Mouse (Mus musculus): ENCODE data around the gene Rnf24. TPM values are rescaled to one million over a fixed set of nuclear protein-coding genes. Genes with fewer than 3 reads are reported as not detected.
"Not testable (repeated sequence)": the region's sequence is repeated elsewhere in the genome, so short reads cannot be mapped to it uniquely, and the experiment has no call there.

Gene Rnf24
- polyA plus RNA-seq, 1 experiment from 2014 or later: 4.0 TPM

DNA sequence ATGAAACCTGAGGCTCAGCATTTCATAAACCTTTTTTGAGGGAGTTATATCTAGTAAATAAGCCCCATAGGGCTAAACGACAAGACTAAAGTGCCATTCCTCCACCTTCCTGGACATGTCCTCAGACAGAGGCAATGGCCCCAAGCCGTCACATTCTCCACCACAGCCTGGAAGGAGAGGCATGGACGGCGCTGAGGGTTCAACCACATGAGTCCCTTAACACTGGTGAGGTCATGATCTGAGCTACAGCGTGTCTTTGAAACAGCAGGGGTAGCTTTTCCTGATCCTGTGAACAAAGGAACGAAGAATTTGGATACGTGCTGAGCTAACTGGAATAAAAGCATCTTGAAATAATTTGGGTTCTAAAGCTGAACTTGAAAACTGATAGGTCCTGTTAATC, 54.0 kb downstream of the Rnf24 start:
- not testable (repeated sequence) for H3K9ac ChIP-seq; H3K4me1 ChIP-seq; H3K9me3 ChIP-seq (replicated peaks); H3K27ac ChIP-seq; H3K4me2 ChIP-seq; H3K27me3 ChIP-seq; H3K4me3 ChIP-seq (replicated peaks); ATAC-seq (replicated peaks; ENCODE audit: low FRiP score)
- H3K36me3 ChIP-seq: peaks cover 63% of the 10 kb centered on the region
- 82% methylated on average over 7 of the region's 7 CpGs for WGBS

- 88% methylated on average over 2 of the region's 2 CpGs for WGBS
- no peaks in the 10 kb centered on the region for H3K27me3 ChIP-seq
- no peaks in the 10 kb centered on the region for H3K4me1 ChIP-seq
- no peak for ATAC-seq (replicated peaks; ENCODE audit: low FRiP score)
- H3K4me3 ChIP-seq (replicated peaks): no peak overlapping the region
- no peak overlapping the region for H3K4me2 ChIP-seq
- no peak overlapping the region for H3K9ac ChIP-seq
- H3K27ac ChIP-seq: no peak overlapping the region
- no peaks in the 10 kb centered on the region for H3K9me3 ChIP-seq (replicated peaks)
- peaks cover 73% of the 10 kb centered on the region for H3K36me3 ChIP-seq
Observed at GRCm38 (mm10) chr2:131296746-131297261, 55.9 kb downstream of the Rnf24 start.

DNA sequence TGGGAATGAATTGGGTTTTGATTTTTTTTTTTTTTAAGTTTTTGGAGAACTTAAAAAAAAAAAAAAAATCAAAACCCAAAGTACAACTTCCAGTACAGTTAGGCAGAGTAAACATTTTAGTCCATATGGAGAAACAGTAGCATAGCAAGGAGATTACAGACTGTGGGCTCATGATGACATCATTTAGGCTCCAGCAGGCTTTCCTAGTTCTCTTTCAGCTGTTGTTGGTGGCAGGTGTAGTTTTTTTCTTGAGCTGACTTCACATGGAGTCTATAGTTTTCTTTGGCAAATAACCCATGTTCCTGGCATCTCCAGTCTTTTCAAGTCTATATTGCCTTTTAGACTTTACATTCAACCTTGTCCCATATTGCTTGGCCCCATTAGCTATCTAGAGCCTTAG, 62.0 kb downstream of the Rnf24 start:
- Histone ChIP-seq H3K36me3 (peaks cover 78% of the 10 kb centered on the region), H3K27ac (no peak overlapping the region), H3K4me2 (no peak overlapping the region), H3K4me3 (replicated peaks) (no peak overlapping the region), H3K4me1 (no peaks in the 10 kb centered on the region), H3K9ac (no peak overlapping the region), H3K27me3 (no peaks in the 10 kb centered on the region), H3K9me3 (replicated peaks) (no peaks in the 10 kb centered on the region)
- ATAC-seq (replicated peaks; ENCODE audit: low FRiP score): no peak

DNA sequence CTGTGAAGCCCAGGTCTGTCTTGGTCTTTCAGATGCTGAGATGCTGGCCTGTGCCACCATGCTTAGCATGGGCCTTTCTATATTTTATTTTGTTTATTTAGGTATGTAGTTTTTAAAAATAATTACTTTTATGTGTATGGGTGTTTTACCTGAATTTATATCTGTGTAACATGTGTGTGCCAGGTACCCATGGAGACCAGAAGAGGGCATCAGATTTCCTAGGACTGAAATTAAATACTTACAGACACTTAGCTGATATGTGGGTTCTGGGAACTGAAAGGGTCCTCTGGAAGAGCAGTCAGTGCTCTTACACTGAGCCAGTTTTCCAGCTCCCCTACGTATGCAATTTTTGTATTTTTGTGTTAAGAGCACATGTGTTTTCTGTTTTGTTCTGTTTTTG, 66.4 kb downstream of the Rnf24 start:
- Histone ChIP-seq H3K27ac (no peak overlapping the region), H3K27me3 (no peaks in the 10 kb centered on the region), H3K9ac (no peak overlapping the region), H3K4me3 (replicated peaks) (no peak overlapping the region), H3K4me1 (no peaks in the 10 kb centered on the region), H3K36me3 (peaks cover 69% of the 10 kb centered on the region), H3K9me3 (replicated peaks) (no peaks in the 10 kb centered on the region), H3K4me2 (no peak overlapping the region)
- WGBS: 92% methylated on average over 1 of the region's 1 CpGs
- no peak for ATAC-seq (replicated peaks; ENCODE audit: low FRiP score)

- H3K4me3 ChIP-seq (replicated peaks): no peak overlapping the region
- peaks cover 77% of the 10 kb centered on the region for H3K36me3 ChIP-seq
- H3K27me3 ChIP-seq: no peaks in the 10 kb centered on the region
- H3K4me1 ChIP-seq: no peaks in the 10 kb centered on the region
- no peak overlapping the region for H3K27ac ChIP-seq
- H3K9me3 ChIP-seq (replicated peaks): no peaks in the 10 kb centered on the region
- ATAC-seq (replicated peaks; ENCODE audit: low FRiP score): no peak
- 74% methylated on average over 1 of the region's 1 CpGs for WGBS
- H3K4me2 ChIP-seq: no peak overlapping the region
- no peak overlapping the region for H3K9ac ChIP-seq
Observed at GRCm38 (mm10) chr2:131281596-131281995, 71.1 kb downstream of the Rnf24 start.

- H3K4me1 ChIP-seq: no peaks in the 10 kb centered on the region
- no peak overlapping the region for H3K9ac ChIP-seq
- H3K4me3 ChIP-seq (replicated peaks): no peak overlapping the region
- WGBS: 94% methylated on average over 5 of the region's 5 CpGs
- peaks cover 76% of the 10 kb centered on the region for H3K36me3 ChIP-seq
- no peak overlapping the region for H3K4me2 ChIP-seq
- no peak overlapping the region for H3K27ac ChIP-seq
- H3K9me3 ChIP-seq (replicated peaks): no peaks in the 10 kb centered on the region
- H3K27me3 ChIP-seq: no peaks in the 10 kb centered on the region
- no peak for ATAC-seq (replicated peaks; ENCODE audit: low FRiP score)
Observed at GRCm38 (mm10) chr2:131276722-131277121, 76.0 kb downstream of the Rnf24 start.

GRCm38 (mm10) chr2:131275493-131275892, 77.2 kb downstream of the Rnf24 start:
- no peak overlapping the region for H3K9ac ChIP-seq
- H3K27me3 ChIP-seq: no peaks in the 10 kb centered on the region
- H3K27ac ChIP-seq: no peak overlapping the region
- peaks cover 67% of the 10 kb centered on the region for H3K36me3 ChIP-seq
- no peak for ATAC-seq (replicated peaks; ENCODE audit: low FRiP score)
- H3K4me1 ChIP-seq: no peaks in the 10 kb centered on the region
- no peak overlapping the region for H3K4me3 ChIP-seq (replicated peaks)
- WGBS: 96% methylated on average over 3 of the region's 3 CpGs
- no peak overlapping the region for H3K4me2 ChIP-seq
- no peaks in the 10 kb centered on the region for H3K9me3 ChIP-seq (replicated peaks)

- ATAC-seq (replicated peaks; ENCODE audit: low FRiP score): no peak
- Histone ChIP-seq H3K27me3 (no peaks in the 10 kb centered on the region), H3K4me1 (peaks cover 35% of the 10 kb centered on the region), H3K36me3 (no peaks in the 10 kb centered on the region), H3K4me2 (no peak overlapping the region), H3K4me3 (replicated peaks) (no peak overlapping the region), H3K9ac (no peak overlapping the region), H3K27ac (no peak overlapping the region), H3K9me3 (replicated peaks) (no peaks in the 10 kb centered on the region)
- 76% methylated on average over 2 of the region's 2 CpGs for WGBS
Observed at GRCm38 (mm10) chr2:131265056-131265455, 87.6 kb downstream of the Rnf24 start.

DNA sequence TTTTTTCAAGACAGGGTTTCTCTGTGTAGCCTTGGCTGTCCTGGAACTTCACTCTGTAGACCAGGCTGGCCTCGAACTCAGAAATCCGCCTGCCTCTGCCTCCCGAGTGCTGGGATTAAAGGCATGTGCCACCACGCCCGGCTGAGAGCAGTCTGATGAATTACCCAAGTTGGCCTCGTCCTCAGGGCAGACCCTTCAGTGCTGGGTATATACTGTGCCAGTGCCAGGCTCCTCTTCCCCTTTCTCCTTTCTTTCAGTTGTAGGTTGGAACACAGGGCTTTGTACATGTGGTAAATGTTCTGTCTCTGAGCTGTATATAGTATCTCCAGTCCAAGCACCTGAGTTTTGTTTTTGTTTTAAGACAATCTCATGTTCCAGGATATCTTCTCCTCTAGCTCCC, 88.7 kb downstream of the Rnf24 start:
- Histone ChIP-seq H3K4me1 (peaks cover 35% of the 10 kb centered on the region), H3K9ac (no peak overlapping the region), H3K36me3 (no peaks in the 10 kb centered on the region), H3K27ac (no peak overlapping the region), H3K4me3 (replicated peaks) (peak overlapping the region; percentile 80), H3K27me3 (no peaks in the 10 kb centered on the region), H3K4me2 (peak overlapping the region; percentile 78), H3K9me3 (replicated peaks) (no peaks in the 10 kb centered on the region)
- no peak for ATAC-seq (replicated peaks; ENCODE audit: low FRiP score)
- 65% methylated on average over 6 of the region's 6 CpGs for WGBS

DNA sequence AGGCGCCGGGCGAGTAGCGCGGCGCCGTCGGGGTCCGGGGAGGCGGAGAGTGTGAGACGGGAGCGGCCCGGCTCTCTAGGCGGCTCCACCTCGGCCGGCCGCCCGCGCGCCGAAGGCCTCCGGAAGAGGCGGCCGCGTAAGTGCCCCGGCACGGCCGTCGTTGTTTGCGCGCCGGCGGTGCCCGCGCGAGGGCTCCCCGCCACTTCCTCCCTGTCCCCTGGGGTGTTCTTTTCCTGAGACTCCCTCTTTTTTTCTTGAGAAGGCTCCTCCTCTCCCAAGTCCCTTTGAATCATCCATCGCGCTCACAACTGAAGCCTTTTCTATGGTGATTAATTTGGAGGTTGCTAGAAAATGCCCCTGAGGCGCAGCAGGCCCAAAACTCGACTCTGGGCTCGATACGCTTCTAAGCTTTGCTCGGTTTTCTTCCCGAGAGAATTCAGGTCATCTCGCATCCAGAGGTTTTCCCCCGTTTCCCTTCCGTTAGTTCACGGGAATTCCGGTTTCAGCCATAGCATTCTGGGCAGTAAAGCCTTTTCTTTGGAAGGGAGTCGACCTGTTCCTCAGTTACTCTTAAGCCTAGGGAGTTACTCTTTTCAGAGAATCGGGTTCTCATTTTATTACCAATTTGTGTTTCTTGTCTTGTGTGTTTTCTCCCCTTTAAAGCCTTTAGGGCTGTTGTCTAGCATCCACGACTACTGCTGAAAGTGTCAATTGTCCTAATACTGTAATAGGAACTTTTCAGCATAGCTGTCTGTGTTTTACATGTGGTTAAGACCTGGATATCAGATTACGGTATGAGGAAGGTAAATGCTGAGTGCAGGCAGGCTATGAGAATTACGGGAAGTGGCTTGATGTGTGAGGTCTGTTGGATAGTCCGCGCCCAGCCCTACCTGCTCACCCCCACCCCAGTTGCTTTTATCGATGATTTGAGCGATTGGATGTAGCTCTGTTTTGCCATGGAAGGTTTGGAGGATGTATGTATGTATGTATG, 89.7 kb downstream of the Rnf24 start:
- H3K4me1 ChIP-seq: peaks cover 35% of the 10 kb centered on the region
- H3K36me3 ChIP-seq: no peaks in the 10 kb centered on the region
- peak; percentile 84 for ATAC-seq (replicated peaks; ENCODE audit: low FRiP score)
- WGBS: 1% methylated on average over 52 of the region's 59 CpGs
- H3K4me2 ChIP-seq: peak overlapping the region; percentile 78
- H3K27me3 ChIP-seq: no peaks in the 10 kb centered on the region
- peak overlapping the region; percentile 80 for H3K4me3 ChIP-seq (replicated peaks)
- H3K9me3 ChIP-seq (replicated peaks): no peaks in the 10 kb centered on the region
- peak overlapping the region; percentile 96 for H3K9ac ChIP-seq
- peak overlapping the region; percentile 99 for H3K27ac ChIP-seq

GRCm38 (mm10) chr2:131262213-131262672, 90.4 kb downstream of the Rnf24 start, which contains the start of gene Pank2:
Gene Pank2 (plus strand): TSS chr2:131262495.
- no peaks in the 10 kb centered on the region for H3K9me3 ChIP-seq (replicated peaks)
- peak within 1 kb of the TSS; percentile 80 for H3K4me3 ChIP-seq (replicated peaks)
- H3K9ac ChIP-seq: peak within 1 kb of the TSS; percentile 96
- H3K4me2 ChIP-seq: peak within 1 kb of the TSS; percentile 78
- WGBS: under 1% methylated on average over 48 of the region's 49 CpGs
- H3K4me1 ChIP-seq: peaks cover 32% of the 10 kb centered on the region
- ATAC-seq (replicated peaks; ENCODE audit: low FRiP score): peak; percentile 100
- H3K27me3 ChIP-seq: no peaks in the 10 kb centered on the region
- H3K27ac ChIP-seq: peak within 1 kb of the TSS; percentile 99
- H3K36me3 ChIP-seq: no peaks in the 10 kb centered on the region

- ATAC-seq (replicated peaks; ENCODE audit: low FRiP score): peak; percentile 82
- WGBS: under 1% methylated on average over 10 of the region's 10 CpGs
Observed at GRCm38 (mm10) chr2:131261481-131262212, 91.0 kb downstream of the Rnf24 start.

More at GRCm38 (mm10) chr2:131261481-131262212, 91.0 kb downstream of the Rnf24 start:
- H3K4me2 ChIP-seq: peak overlapping the region; percentile 78
- peak overlapping the region; percentile 99 for H3K27ac ChIP-seq
- peak overlapping the region; percentile 80 for H3K4me3 ChIP-seq (replicated peaks)
- H3K9ac ChIP-seq: peak overlapping the region; percentile 96
- H3K4me1 ChIP-seq: peaks cover 30% of the 10 kb centered on the region
- no peaks in the 10 kb centered on the region for H3K27me3 ChIP-seq
- no peaks in the 10 kb centered on the region for H3K9me3 ChIP-seq (replicated peaks)
- no peaks in the 10 kb centered on the region for H3K36me3 ChIP-seq

Measured in kidney, embryonic 15.5 days (tissue).